ENCODE assay signal across 8 mouse cellular contexts in genomic region chr4:133969114-133969770, GRCm38 (mm10). TPM values are rescaled to one million over a fixed set of nuclear protein-coding genes. Genes with fewer than 3 reads are reported as not detected.
A peak's percentile ranks its signal among the peaks of the same experiment; 100 is the strongest.
DNase-seq lines count a peak whose midpoint lies in the region; ATAC-seq and TF ChIP-seq lines count a peak whose summit lies in the region.

No protein-coding gene starts in this region.

- no peaks in the 10 kb centered on the region for H3K9me3 ChIP-seq in heart, embryonic 12.5 days (replicated peaks)
- no peaks in the 10 kb centered on the region for H3K9me3 ChIP-seq in forebrain, embryonic 16.5 days (ENCODE audit: control insufficient read depth, low read length)
- H3K9me3 ChIP-seq in midbrain, embryonic 10.5 days (replicated peaks) = no peaks in the 10 kb centered on the region

- ATAC-seq in heart, embryonic 12.5 days (ENCODE audit: insufficient number of reproducible peaks, low FRiP score) = no peak
- ATAC-seq in forebrain, embryonic 16.5 days = peak; percentile 26

- DNase-seq in heart, adult 9 months (ENCODE audit: low spot score in 2 of 2) = no peak
- no peak for DNase-seq in midbrain, embryonic 10.5 days (ENCODE audit: low spot score)
- DNase-seq in T-cell, adult 2 months (ENCODE audit: low spot score) = no peak
- no peak for DNase-seq in kidney, adult 9 months
- no peak for DNase-seq in adrenal gland, postnatal 25 days

- 0 out of 2 replicates have a peak overlapping the region, but pooled peaks have one; percentile 42 for H3K9ac ChIP-seq in heart, embryonic 12.5 days
- 0 out of 2 replicates have a peak overlapping the region, but pooled peaks have one; percentile 23 for H3K9ac ChIP-seq in forebrain, embryonic 16.5 days (replicated peaks; ENCODE audit: low read depth, low read length)

- TF ChIP-seq CTCF in bone marrow, adult 2 months (IDR thresholded peaks at IDR 0.05; ENCODE audit: control insufficient read depth, insufficient read depth, low read length) = no peak

- no peak overlapping the region for H3K27ac ChIP-seq in heart, embryonic 12.5 days (ENCODE audit: poor library complexity, severe bottlenecking)
- peak overlapping the region; percentile 99 for H3K27ac ChIP-seq in bone marrow, adult 2 months (ENCODE audit: control insufficient read depth, insufficient read depth, low read depth, low read length, poor library complexity)
- peak overlapping the region; percentile 99 for H3K27ac ChIP-seq in forebrain, embryonic 16.5 days (ENCODE audit: low read length)
- H3K27ac ChIP-seq in midbrain, embryonic 10.5 days (replicated peaks) = peak overlapping the region; percentile 100

- 60% methylated on average over 8 of the region's 8 CpGs for WGBS in heart, embryonic 12.5 days
- 73% methylated on average over 8 of the region's 8 CpGs for WGBS in bone marrow, adult 2 months
- 20% methylated on average over 8 of the region's 8 CpGs for WGBS in forebrain, embryonic 16.5 days
- WGBS in midbrain, embryonic 10.5 days = 63% methylated on average over 8 of the region's 8 CpGs

- H3K27me3 ChIP-seq in heart, embryonic 12.5 days (replicated peaks) = no peaks in the 10 kb centered on the region
- no peaks in the 10 kb centered on the region for H3K27me3 ChIP-seq in forebrain, embryonic 16.5 days (replicated peaks; ENCODE audit: control insufficient read depth, insufficient read depth, low read length)
- no peaks in the 10 kb centered on the region for H3K27me3 ChIP-seq in midbrain, embryonic 10.5 days (ENCODE audit: low read depth, poor library complexity, severe bottlenecking)

- H3K4me3 ChIP-seq in heart, embryonic 12.5 days = peak overlapping the region; percentile 71; the same call in 1 of the 2 replicates
- H3K4me3 ChIP-seq in bone marrow, adult 2 months (replicated peaks; ENCODE audit: control insufficient read depth, low read depth, low read length) = no peak overlapping the region
- peak overlapping the region; percentile 73 for H3K4me3 ChIP-seq in forebrain, embryonic 16.5 days (replicated peaks; ENCODE audit: low read length)
- peak overlapping the region; percentile 86 for H3K4me3 ChIP-seq in midbrain, embryonic 10.5 days

- peaks cover 47% of the 10 kb centered on the region for H3K36me3 ChIP-seq in heart, embryonic 12.5 days
- peaks cover 8% of the 10 kb centered on the region for H3K36me3 ChIP-seq in forebrain, embryonic 16.5 days (ENCODE audit: control insufficient read depth, insufficient read depth)
- H3K36me3 ChIP-seq in midbrain, embryonic 10.5 days = peaks cover 55% of the 10 kb centered on the region

- peak overlapping the region; percentile 97 for H3K4me2 ChIP-seq in heart, embryonic 12.5 days
- peak overlapping the region; percentile 99 for H3K4me2 ChIP-seq in forebrain, embryonic 16.5 days (ENCODE audit: low read length)

- TF ChIP-seq POLR2A in bone marrow, adult 2 months (IDR thresholded peaks at IDR 0.05; ENCODE audit: borderline replicate concordance, control insufficient read depth, low read depth, low read length) = no peak

- H3K4me1 ChIP-seq in heart, embryonic 12.5 days (replicated peaks) = peaks cover 30% of the 10 kb centered on the region
- H3K4me1 ChIP-seq in bone marrow, adult 2 months (ENCODE audit: control insufficient read depth, insufficient read depth, low read length) = no peaks in the 10 kb centered on the region; the same call in 1 of the 2 replicates
- peaks cover 49% of the 10 kb centered on the region for H3K4me1 ChIP-seq in forebrain, embryonic 16.5 days (replicated peaks; ENCODE audit: control insufficient read depth, insufficient read depth, low read length)
- H3K4me1 ChIP-seq in midbrain, embryonic 10.5 days = peaks cover 55% of the 10 kb centered on the region

RNA-seq across cellular contexts. Expression of gene Hmgn2, which starts 0.8 kb away (rescaled TPM):
- polyA plus RNA-seq in heart, embryonic 12.5 days (2016; fragmentation: Nextera tagmentation; extraction: Ambion mirVana) = 1,861 and 1,891 TPM in 2 replicates
- 320 and 322 TPM in 2 replicates for polyA plus RNA-seq in bone marrow, adult 2 months (2011; ENCODE audit: insufficient read depth, insufficient read length, low replicate concordance, missing spikeins)
- polyA plus RNA-seq in forebrain, embryonic 16.5 days (2015; fragmentation: Nextera tagmentation; extraction: Ambion mirVana) = 1,750 and 1,938 TPM in 2 replicates
- polyA plus RNA-seq in midbrain, embryonic 10.5 days (2016; fragmentation: Nextera tagmentation; extraction: Ambion mirVana) = 3,615 and 3,770 TPM in 2 replicates
- 391 and 425 TPM in 2 replicates for total RNA-seq in adrenal gland, postnatal 25 days (2021)

RNA-seq across cellular contexts. Expression of gene Dhdds, which starts 31.5 kb away (rescaled TPM):
- 30.5 and 33.3 TPM in 2 replicates for polyA plus RNA-seq in heart, embryonic 12.5 days (2016; fragmentation: Nextera tagmentation; extraction: Ambion mirVana)
- 20.6 and 30.2 TPM in 2 replicates for polyA plus RNA-seq in bone marrow, adult 2 months (2011; ENCODE audit: insufficient read depth, insufficient read length, low replicate concordance, missing spikeins)
- 52.5 and 60.9 TPM in 2 replicates for polyA plus RNA-seq in forebrain, embryonic 16.5 days (2015; fragmentation: Nextera tagmentation; extraction: Ambion mirVana)
- 38.8 and 41.4 TPM in 2 replicates for polyA plus RNA-seq in midbrain, embryonic 10.5 days (2016; fragmentation: Nextera tagmentation; extraction: Ambion mirVana)
- total RNA-seq in adrenal gland, postnatal 25 days (2021) = 45.2 and 55.0 TPM in 2 replicates

RNA-seq across cellular contexts. Expression of gene Lin28a, which starts 49.4 kb away (rescaled TPM):
- 0.64 and 0.99 TPM in 2 replicates for polyA plus RNA-seq in heart, embryonic 12.5 days (2016; fragmentation: Nextera tagmentation; extraction: Ambion mirVana)
- polyA plus RNA-seq in bone marrow, adult 2 months (2011; ENCODE audit: insufficient read depth, insufficient read length, low replicate concordance, missing spikeins) = 3.6 and 29.6 TPM in 2 replicates
- not detected in 2 replicates for polyA plus RNA-seq in forebrain, embryonic 16.5 days (2015; fragmentation: Nextera tagmentation; extraction: Ambion mirVana)
- 16.9 and 29.2 TPM in 2 replicates for polyA plus RNA-seq in midbrain, embryonic 10.5 days (2016; fragmentation: Nextera tagmentation; extraction: Ambion mirVana)
- not detected in 2 replicates for total RNA-seq in adrenal gland, postnatal 25 days (2021)
